Mouse (Mus musculus) intestine, postnatal 0 days (tissue): Measurements from ENCODE around the gene Ubap2. TPM values are rescaled to one million over a fixed set of nuclear protein-coding genes. Genes with fewer than 3 reads are reported as not detected.

Experiments
- ATAC-seq: fragments of 200-750 bp; cut with Nextera tagmentation; 2 replicates; pipeline ENCODE4 v1.8.0; 2017; ENCODE audit warnings: mild to moderate bottlenecking, moderate TSS enrichment, moderate library complexity
- H3K27ac ChIP-seq: fragments of 300-500 bp; sonication (generic); 2 replicates; pipeline ENCODE4 v1.5.1; 2014; ENCODE audit warnings: mild to moderate bottlenecking, low read depth, low read length, moderate library complexity
- H3K27me3 ChIP-seq: fragments of 300-500 bp; sonication (generic); replicated peaks from 2 replicates; pipeline ENCODE4 v1.6.1; 2014; ENCODE audit warnings: low read length, mixed read lengths; ENCODE audit not compliant: control insufficient read depth, insufficient read depth
- H3K36me3 ChIP-seq: fragments of 300-500 bp; sonication (generic); 2 replicates; pipeline ENCODE4 v1.6.1; 2014; ENCODE audit warnings: mild to moderate bottlenecking, moderate library complexity; ENCODE audit not compliant: control insufficient read depth, insufficient read depth
- H3K4me1 ChIP-seq: fragments of 300-500 bp; sonication (generic); replicated peaks from 2 replicates; pipeline ENCODE4 v1.6.1; 2014; ENCODE audit warnings: antibody characterized with exemption, low read length, mixed read lengths; ENCODE audit not compliant: control insufficient read depth, insufficient read depth
- H3K4me2 ChIP-seq: fragments of 300-500 bp; sonication (generic); replicated peaks from 2 replicates; pipeline ENCODE4 v1.6.1; 2014; ENCODE audit warnings: low read depth, mild to moderate bottlenecking, moderate library complexity
- H3K4me3 ChIP-seq: fragments of 300-500 bp; sonication (generic); 2 replicates; pipeline ENCODE4 v1.5.1; 2014; ENCODE audit warnings: low read depth, low read length
- H3K9ac ChIP-seq: fragments of 300-500 bp; sonication (generic); 2 replicates; pipeline ENCODE4 v1.6.1; 2014; ENCODE audit warnings: mild to moderate bottlenecking, low read depth, low read length
- H3K9me3 ChIP-seq: fragments of 300-500 bp; sonication (generic); 2 replicates; pipeline ENCODE4 v1.6.1; 2016; ENCODE audit warnings: mixed run types; ENCODE audit not compliant: control insufficient read depth
- CTCF ChIP-seq: sonication (generic); IDR thresholded peaks from 2 replicates; pipeline ENCODE4 v1.5.1; 2016; ENCODE audit warnings: low read depth, mild to moderate bottlenecking, control low read depth, antibody characterized with exemption, moderate library complexity
- WGBS: fragments of 180-500 bp; shearing (Covaris S2); extraction: QIAGEN DNeasy Blood & Tissue Kit; methylation state at CpG from one replicate; pipeline ENCODE4 v1.1.7; 2014; 5-methylcytosine and 5-hydroxymethylcytosine counted together
- polyA plus RNA-seq: library from polyadenylated mRNA; unstranded; fragments of >200 nt; fragmentation: Nextera tagmentation; extraction: Ambion mirVana; gene quantifications from 2 replicates; pipeline ENCODE4 v1.2.1, GENCODE M21; 2015

Gene Ubap2
- polyA plus RNA-seq, 1 experiment from 2014 or later, result 15.3 TPM

DNA sequence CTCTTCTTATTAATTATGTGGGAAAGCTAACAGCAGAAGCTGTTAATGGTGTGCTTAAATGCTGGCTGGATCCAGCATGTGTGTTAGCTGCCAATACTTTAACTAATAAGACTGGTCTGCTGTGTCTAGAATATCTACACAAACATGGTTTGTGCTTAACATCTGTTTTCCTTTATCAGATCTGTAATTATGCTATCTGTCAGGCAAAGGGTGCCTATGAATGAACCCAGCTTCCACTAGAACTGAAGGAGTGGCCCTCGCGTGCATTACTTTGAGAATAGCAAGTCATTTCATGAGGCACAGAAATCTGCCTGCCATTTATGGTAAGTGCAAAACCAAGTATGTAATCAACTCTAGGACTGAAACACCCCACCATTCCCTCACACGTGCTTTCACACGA, 66.9 kb downstream of the Ubap2 start:
- H3K4me3 ChIP-seq, result no peak overlapping the region
- H3K27me3 ChIP-seq, result no peaks in the 10 kb centered on the region
- no peak overlapping the region for H3K9ac ChIP-seq
- 67% methylated on average over 4 of the region's 4 CpGs for WGBS
- H3K9me3 ChIP-seq, result no peaks in the 10 kb centered on the region
- H3K36me3 ChIP-seq, result peaks cover 76% of the 10 kb centered on the region
- ATAC-seq, result no peak
- H3K4me2 ChIP-seq, result no peak overlapping the region
- no peak overlapping the region for H3K27ac ChIP-seq
- TF ChIP-seq CTCF, result no peak
- no peaks in the 10 kb centered on the region for H3K4me1 ChIP-seq

DNA sequence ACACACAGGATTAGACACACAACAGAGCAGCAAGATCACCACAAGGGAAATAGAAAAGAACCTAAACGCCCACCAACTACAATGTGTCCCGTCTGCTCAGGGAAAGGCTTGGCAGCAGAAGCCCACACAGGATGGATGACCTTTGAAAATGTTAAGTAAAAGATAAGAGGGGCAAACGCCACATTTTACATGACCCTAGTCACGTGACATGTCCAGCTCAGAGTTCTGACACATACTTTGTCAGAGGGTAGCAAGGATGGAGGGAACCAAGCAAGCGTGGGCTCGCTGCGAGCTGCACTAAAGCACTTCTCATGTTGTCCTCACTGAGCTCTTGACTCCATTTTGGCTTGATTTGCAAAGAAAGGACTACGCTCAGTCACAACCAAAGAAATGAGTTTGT, 69.2 kb downstream of the Ubap2 start:
- Histone ChIP-seq H3K27ac (no peak overlapping the region), H3K27me3 (no peaks in the 10 kb centered on the region), H3K4me2 (no peak overlapping the region), H3K9ac (no peak overlapping the region), H3K9me3 (no peaks in the 10 kb centered on the region), H3K4me1 (no peaks in the 10 kb centered on the region), H3K36me3 (peaks cover 84% of the 10 kb centered on the region), H3K4me3 (no peak overlapping the region)
- TF ChIP-seq CTCF, result no peak
- WGBS, result 87% methylated on average over 8 of the region's 8 CpGs
- no peak for ATAC-seq

DNA sequence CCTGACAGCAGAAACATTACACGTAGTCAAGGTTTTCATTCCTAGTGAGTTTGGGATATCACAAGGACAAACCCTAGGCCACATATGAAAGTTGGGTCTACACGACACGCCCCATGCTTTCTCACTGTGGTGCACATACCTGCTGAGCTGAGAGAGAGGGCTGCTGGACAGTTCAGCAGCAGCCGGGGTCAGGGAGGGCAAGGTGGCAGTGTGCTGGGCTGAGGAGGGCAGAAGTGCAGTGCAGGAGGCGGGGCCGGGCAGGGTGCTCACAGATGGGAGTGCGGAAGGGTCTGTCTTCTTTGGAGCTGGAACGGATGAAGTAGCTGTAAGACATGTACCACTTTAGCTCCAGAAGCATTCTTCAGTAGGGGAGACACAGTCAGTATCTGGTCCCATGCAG, 72.8 kb downstream of the Ubap2 start:
- Histone ChIP-seq H3K27ac (no peak overlapping the region), H3K4me1 (no peaks in the 10 kb centered on the region), H3K9me3 (no peaks in the 10 kb centered on the region), H3K36me3 (peaks cover 91% of the 10 kb centered on the region), H3K9ac (no peak overlapping the region), H3K4me2 (no peak overlapping the region), H3K4me3 (no peak overlapping the region), H3K27me3 (no peaks in the 10 kb centered on the region)
- WGBS, result 85% methylated on average over 8 of the region's 8 CpGs
- ATAC-seq, result no peak
- no peak for TF ChIP-seq CTCF

DNA sequence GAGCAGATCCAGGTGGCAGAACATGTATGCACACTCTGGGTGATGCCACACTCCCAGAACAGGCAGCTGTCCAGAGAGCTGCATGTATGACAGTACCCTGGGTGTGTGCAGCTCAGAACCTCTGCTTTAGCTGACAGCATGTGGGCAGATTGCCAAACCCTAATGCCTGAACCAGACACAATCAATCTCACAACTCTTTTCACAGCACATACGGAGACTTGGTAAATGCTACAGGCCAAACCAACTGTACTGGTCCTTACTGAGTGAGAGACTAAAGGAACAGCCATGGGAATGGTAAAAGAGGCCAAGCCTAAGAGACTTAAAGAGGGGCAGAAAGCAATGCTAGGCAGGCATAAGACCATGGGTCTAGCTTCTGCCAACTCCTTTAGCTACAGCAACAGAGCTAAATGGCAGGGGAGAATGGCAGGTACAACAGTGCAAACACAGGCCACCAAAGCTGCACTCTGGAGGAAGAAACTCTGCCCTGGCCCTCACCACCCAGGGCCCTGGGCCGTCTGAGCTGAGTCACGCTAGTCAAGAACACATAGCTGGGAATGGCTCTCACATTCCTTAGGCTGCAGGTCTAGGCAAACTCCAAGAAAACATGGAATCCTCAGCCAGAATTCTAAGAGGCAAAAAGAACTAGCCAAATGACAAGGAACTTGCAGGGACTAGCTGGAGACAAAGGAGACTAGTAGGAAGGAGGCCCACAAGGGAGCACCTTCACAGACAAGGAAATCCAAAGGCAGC, 77.9 kb downstream of the Ubap2 start:
- TF ChIP-seq CTCF, result no peak
- 58% methylated on average over 3 of the region's 3 CpGs for WGBS

DNA sequence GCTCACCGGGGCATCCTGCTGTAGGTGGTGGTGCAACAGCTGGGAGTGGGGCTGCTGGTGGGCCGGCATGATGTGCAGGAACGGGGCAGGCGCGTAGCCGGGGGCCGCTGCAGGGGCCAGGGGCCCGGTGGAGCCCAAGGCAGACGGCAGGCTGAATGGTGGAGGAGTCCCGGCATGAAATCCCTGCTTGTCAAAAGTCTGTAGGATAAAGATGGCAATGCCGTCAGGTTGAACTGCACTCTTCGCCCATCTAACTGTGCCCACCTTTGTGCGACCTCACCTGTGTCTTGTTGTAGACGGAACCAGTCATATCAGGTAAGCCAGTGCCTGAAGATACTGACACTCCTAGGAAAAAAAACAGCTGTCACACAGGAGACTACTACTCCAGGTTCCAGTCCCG, 79.6 kb downstream of the Ubap2 start:
- 82% methylated on average over 15 of the region's 15 CpGs for WGBS

More for the DNA sequence above, 77.9 kb downstream of the Ubap2 start:
- Histone ChIP-seq H3K4me1 (no peaks in the 10 kb centered on the region), H3K9me3 (no peaks in the 10 kb centered on the region), H3K4me3 (no peak overlapping the region), H3K27ac (no peak overlapping the region; the same call in 1 of the 2 replicates), H3K9ac (no peak overlapping the region), H3K4me2 (no peak overlapping the region), H3K36me3 (peaks cover 82% of the 10 kb centered on the region), H3K27me3 (no peaks in the 10 kb centered on the region)
- no peak for ATAC-seq

DNA sequence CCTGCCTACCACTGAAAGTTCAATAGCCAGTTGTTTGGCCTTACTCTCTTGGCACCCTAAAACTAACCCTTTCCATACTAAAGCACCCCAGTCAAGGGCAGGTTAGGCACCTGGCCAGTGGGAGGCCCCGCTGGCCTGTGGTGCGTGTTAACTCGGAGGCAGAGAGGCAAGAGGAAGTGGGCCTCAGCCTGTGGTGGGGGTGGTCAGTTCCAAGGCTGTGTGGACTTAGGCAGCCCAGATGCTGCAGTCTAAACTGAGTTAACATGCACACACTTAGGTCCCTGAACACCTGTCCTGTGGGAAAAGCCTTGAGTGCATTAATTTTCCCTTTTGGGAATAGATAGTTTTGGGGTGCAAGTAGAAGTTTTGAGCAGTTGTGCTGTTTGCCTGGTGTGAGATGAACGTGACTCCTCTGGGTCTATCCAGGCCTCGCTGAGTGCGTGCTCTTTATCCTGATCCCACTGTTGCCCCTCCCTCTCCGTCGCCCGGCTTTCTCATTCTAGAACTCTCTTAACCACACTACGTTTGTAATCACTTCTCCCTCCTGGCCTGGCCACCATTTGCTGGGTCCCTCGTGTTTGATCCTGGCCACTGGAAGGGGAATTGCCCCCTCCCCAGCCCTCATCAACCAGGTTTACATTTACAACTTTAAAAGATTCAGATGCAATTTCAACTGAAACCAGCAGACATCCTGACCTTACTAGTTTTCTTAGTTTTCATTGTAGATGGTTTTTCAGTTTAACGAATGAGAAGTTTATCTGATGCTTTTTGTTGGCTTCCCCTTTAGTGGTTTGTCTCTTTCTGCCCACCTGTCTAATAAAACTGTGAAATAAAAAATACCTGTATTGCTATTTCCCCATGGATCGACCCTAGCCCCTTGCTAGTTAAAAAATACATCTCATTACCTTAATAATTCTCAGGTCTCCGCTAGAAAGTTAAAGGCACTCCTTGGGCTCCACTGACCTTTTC, 82.1 kb downstream of the Ubap2 start:
- no peak for TF ChIP-seq CTCF
- no peaks in the 10 kb centered on the region for H3K27me3 ChIP-seq

More for the DNA sequence above, 79.6 kb downstream of the Ubap2 start:
- Histone ChIP-seq H3K27ac (no peak overlapping the region), H3K27me3 (no peaks in the 10 kb centered on the region), H3K36me3 (peaks cover 69% of the 10 kb centered on the region), H3K9me3 (no peaks in the 10 kb centered on the region), H3K4me1 (no peaks in the 10 kb centered on the region), H3K4me2 (no peak overlapping the region), H3K9ac (no peak overlapping the region), H3K4me3 (no peak overlapping the region)
- no peak for TF ChIP-seq CTCF
- ATAC-seq, result no peak

More for the DNA sequence above, 82.1 kb downstream of the Ubap2 start:
- H3K36me3 ChIP-seq, result peaks cover 55% of the 10 kb centered on the region
- H3K4me2 ChIP-seq, result no peak overlapping the region
- no peaks in the 10 kb centered on the region for H3K9me3 ChIP-seq
- H3K4me3 ChIP-seq, result no peak overlapping the region
- H3K27ac ChIP-seq, result no peak overlapping the region
- no peak for ATAC-seq
- no peaks in the 10 kb centered on the region for H3K4me1 ChIP-seq
- no peak overlapping the region for H3K9ac ChIP-seq
- WGBS, result 59% methylated on average over 14 of the region's 14 CpGs
